Mouse (Mus musculus): ENCODE data around the gene Vrk1.

Gene Vrk1

GRCm38 (mm10) chr12:106010065-106010915 is at the start of gene Vrk1:
Vrk1 (plus strand) TSS chr12:106010228.
- peak; percentile 94 to 98 for DNase-seq (ENCODE audit: low spot score in 2 of 2)

- peak; percentile 69 to 72 for DNase-seq (ENCODE audit: low spot score in 2 of 2)
These were observed 49.3 kb upstream of the Vrk1 start for GRCm38 (mm10) chr12:105960592-105961330.

- DNase-seq (ENCODE audit: low spot score in 2 of 2) = no peak
These were observed 48.4 kb upstream of the Vrk1 start for GRCm38 (mm10) chr12:105961667-105962066.

DNA sequence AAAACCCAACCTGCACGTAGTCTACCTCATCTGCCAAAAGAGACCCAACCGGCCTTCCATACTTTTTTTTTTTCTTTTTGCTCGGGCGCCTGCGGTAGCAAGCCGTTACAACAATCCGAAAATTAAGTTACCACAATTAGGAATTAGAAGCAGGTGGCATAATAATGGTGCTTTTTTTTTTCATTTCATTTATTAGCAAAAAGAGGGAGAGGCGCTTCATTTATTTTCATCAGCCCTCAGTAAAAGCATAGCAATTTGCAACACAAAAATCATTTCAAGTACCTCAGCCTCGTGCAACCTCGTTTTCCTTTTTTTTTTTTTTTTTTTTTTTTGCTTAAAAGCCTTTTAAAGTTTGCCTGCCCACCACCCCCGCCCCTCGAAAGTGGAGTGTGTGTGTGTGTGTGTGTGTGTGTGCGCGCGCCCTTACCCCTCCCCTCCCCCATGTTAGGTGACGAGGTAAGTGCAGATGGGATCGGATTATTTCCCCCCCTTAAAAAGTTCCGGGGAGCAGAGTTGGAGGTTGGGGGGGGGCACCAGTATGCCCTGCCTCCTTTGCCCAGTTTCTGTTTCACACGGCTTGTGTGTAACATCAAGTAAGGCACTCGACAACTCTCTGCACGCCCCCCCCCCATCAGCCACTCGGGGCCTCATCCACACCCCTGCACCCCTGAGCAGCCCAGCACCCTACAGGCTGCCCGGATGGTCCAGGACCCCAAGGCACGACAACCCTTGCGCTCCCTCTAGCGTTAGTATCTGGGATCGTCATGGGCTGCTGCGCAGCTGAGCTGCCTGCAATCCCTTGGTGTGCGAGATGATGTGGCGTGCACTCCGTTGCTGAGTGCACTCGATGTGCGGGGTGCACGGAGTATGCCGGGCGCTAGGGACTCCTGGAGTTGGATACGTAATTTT is 47.7 kb upstream of the Vrk1 start:
- peak; percentile 91 to 94 for DNase-seq (ENCODE audit: low spot score in 2 of 2)

DNA sequence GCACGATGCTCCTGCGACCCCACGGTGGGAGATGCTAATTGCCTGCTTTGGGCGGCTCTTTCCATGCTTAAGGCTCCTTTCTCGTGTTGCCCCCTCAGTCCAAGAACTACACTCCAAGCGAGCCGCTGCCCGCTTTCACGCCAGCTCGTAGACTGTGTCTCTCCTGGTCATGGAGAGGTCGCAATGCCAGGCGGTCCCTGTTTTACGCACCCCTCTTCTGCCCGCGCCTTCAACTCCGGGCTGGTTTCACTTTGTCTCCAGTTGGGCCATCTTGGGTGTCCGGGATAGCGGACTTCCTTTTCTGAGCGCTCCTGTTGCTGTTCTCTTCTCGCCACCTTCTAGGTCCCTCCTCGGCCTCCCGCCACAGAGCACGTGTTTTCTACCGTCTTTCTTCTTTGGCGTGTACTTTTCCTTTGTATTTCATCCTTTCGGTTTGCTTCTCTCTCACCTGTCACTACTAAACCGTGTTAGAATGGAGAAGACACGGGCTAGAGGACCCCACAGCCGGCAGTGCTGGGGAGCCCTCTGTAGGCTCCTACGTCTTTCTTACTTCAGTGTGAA is 46.9 kb upstream of the Vrk1 start:
- no peak for DNase-seq (ENCODE audit: low spot score in 2 of 2)

DNA sequence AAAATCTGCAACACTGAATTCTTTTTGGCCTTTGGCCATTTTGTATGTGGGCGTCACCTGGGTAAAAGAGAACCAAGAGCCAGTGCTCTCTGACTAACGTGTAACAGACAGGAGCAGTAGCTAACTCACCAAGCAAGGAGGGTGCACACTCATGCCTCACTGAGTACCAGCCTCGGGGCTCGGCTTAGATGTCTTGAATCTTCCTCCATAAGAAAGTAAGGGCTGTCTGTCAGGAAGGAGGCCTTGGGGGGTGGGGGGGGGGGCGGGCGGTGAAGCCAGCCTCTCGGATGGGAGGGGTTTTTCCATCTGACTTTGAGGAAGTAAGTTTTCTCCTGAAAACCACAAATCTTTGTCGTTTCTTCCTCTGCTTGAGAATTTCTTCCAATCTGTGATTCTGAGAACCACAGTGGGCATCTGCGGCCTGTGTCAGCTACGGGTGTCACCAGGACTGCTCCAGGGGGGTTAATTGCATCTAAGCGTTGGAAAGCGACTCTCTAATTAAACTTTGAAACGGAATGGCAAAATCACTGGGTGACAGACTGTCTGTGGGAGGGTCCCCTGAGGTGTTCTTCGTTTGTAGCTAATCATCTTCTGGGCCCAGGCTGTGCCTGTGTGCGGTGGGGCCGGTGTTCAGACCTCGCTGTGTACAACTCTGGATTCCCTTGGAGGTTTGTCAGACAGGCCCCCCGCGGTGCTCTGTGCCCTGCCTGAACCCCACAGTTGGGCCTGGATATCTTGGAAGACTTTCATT is 43.0 kb upstream of the Vrk1 start:
- DNase-seq (ENCODE audit: low spot score in 2 of 2) = no peak

DNA sequence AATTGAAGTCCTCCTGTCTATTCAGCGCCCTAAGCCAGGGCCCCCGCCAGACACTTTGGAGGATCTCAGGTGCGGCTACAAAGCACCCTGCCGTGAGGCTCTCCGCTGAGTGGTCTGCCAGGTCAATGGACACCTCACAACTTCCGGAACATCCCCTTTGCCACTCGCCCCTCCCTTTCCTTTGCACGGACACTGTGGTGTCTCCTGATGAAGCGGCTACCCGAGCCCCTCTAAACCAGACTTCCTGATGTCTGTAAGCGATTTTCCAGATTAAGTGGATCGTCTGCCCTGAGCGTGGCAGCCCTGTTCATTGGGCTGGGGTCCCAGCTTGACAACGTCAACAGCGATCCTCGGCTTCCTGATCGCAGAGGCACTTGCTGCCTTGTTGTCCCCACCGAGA is 42.2 kb upstream of the Vrk1 start:
- no peak for DNase-seq (ENCODE audit: low spot score in 2 of 2)

- DNase-seq (ENCODE audit: low spot score in 2 of 2) = no peak
These were observed 38.8 kb upstream of the Vrk1 start for GRCm38 (mm10) chr12:105971182-105971581.

DNA sequence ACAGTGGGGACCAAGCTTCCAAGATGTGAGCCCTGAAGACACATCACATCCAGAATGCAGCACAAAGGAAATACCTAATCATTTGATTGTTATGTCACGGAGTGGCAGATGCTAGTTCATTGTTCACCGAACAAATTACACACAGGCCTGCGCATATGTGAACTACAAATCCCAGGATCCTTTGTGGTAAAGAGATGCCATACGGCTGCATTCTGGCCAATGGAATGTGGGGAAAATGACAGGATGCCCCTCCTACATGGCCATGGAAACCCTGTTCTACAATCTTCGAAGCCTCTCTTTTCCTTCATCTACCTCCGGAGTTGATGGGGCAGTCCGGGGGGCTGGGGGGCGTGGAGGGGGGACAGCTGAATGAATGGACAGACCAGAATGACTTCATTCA is 37.4 kb upstream of the Vrk1 start:
- DNase-seq (ENCODE audit: low spot score in 2 of 2) = no peak

GRCm38 (mm10) chr12:105973691-105974090 is 36.3 kb upstream of the Vrk1 start:
- no peak for DNase-seq (ENCODE audit: low spot score in 2 of 2)

DNA sequence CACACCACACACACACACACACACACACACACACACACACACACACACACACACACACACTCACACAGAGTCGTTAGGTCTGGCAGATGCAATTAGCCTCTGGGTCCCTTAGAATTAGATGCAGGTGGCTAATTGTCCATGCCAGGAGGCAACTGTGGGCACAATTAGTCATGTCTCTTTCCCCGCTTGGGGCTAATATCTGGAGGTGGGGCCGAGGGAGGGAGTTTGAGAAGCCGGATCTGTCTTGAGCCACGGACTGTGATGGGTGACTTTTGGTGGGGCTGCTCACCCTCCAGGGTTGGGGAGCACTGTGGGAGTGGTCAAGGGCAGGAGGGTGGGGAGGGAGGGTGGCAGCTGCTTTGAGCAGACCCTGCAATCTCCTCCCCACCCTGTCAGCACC is 35.9 kb upstream of the Vrk1 start:
- no peak for DNase-seq (ENCODE audit: low spot score in 2 of 2)

- no peak for DNase-seq (ENCODE audit: low spot score in 2 of 2)
These were observed 28.7 kb upstream of the Vrk1 start for GRCm38 (mm10) chr12:105981121-105981973.

GRCm38 (mm10) chr12:105981974-105982305 is 28.1 kb upstream of the Vrk1 start:
- no peak for DNase-seq (ENCODE audit: low spot score in 2 of 2)

DNA sequence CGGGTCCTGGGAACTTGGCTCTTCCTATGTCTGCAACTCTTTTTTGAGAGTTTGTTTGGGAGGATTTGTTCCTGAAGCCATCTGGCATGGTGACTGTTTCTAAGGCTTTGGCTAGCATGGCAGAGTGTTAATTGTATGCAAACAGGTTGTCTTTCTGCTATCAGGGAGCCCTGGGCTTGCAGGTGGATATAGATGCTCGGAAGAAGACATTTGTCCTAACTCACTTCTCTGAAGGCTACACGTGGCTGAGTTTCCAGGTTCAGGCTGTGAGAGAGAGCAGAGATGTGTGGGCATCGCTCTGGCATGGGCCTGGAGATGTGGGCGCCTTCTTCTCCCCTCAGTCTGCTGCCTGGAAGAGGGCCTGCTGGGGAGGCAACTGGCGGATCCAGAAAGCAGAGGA is 27.4 kb upstream of the Vrk1 start:
- DNase-seq (ENCODE audit: low spot score in 2 of 2) = peak; percentile 69 to 70

GRCm38 (mm10) chr12:105983499-105983898 is 26.5 kb upstream of the Vrk1 start:
- DNase-seq (ENCODE audit: low spot score in 2 of 2) = no peak

GRCm38 (mm10) chr12:105988434-105988833 is 21.6 kb upstream of the Vrk1 start:
- DNase-seq (ENCODE audit: low spot score in 2 of 2) = no peak

GRCm38 (mm10) chr12:105992756-105993155 is 17.3 kb upstream of the Vrk1 start:
- DNase-seq (ENCODE audit: low spot score in 2 of 2) = no peak

DNA sequence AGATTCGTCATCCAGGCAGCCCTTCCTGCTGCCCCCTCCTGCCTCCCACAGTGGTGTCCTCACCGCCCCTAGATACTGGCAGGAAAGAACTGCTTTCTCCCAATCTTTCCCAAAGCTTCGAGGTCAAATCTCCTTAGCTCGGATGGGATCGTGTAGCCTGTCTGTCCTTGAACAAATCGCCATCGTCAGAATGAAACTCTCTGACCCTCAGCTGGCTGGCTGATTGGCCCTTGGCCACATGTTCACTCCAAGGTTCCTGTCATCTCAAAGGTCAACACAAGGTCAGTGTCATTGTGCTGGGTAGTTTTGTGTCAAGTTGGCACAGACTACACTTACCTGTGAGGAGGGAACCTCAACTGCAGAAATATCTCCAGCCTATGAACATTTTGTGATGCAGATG is 16.7 kb upstream of the Vrk1 start:
- DNase-seq (ENCODE audit: low spot score in 2 of 2) = no peak

DNA sequence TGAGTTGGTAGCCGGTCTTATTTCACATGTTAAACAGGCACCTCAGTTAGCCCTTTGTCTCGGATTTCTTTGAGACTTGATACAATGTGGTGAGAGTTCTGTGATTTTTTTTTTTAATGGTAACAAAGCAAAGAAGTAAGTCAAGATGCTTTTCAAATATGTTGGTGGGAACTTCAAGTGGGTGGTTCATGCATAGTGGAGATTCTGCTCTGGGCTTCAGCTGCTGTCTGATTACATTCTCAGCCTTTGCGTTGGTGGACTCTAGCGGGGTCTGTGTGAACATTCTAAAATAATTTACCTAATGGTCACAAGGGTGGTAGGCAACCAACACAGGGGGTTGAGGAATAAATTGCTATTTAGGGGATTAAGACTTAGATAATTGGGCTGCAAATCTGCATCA is 14.1 kb upstream of the Vrk1 start:
- peak in 1 of 2 experiments; percentile 33 for DNase-seq (ENCODE audit: low spot score in 2 of 2)
